Mouse (Mus musculus): ENCODE results near the gene Dnajc17.
A peak's percentile ranks its signal among the peaks of the same experiment; 100 is the strongest.

Dnajc17 gene

DNA sequence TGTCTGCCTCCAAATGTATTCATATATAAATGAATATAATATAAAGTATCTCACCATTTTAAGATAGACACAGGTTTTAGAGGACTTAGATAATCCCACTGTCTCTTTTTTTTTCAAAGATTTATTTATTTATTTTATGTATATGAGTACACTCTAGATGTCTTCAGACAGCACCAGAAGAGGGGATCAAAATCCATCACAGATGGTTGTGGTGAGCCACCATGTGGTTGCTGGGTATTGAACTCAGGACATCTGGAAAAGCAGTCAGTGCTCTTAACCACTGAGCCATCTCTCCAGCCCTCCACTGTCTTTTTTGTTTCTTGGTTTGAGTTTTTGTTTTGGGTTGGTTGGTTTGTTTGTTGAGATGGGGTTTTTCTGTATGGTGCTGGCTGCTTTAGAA lies 50.8 kb downstream of the Dnajc17 start:
- Histone ChIP-seq H3K27me3 (ENCODE audit: control insufficient read depth, insufficient read depth, low read length, poor library complexity, severe bottlenecking) (no peaks in the 10 kb centered on the region; the same call in 1 of the 2 replicates), H3K36me3 (ENCODE audit: control insufficient read depth, insufficient read depth, low read length, poor library complexity, severe bottlenecking) (0 out of 2 replicates have a peak, but pooled peaks cover 1% of the 10 kb centered on the region)
- no peak for DNase-seq (ENCODE audit: low read depth, low spot score)

DNA sequence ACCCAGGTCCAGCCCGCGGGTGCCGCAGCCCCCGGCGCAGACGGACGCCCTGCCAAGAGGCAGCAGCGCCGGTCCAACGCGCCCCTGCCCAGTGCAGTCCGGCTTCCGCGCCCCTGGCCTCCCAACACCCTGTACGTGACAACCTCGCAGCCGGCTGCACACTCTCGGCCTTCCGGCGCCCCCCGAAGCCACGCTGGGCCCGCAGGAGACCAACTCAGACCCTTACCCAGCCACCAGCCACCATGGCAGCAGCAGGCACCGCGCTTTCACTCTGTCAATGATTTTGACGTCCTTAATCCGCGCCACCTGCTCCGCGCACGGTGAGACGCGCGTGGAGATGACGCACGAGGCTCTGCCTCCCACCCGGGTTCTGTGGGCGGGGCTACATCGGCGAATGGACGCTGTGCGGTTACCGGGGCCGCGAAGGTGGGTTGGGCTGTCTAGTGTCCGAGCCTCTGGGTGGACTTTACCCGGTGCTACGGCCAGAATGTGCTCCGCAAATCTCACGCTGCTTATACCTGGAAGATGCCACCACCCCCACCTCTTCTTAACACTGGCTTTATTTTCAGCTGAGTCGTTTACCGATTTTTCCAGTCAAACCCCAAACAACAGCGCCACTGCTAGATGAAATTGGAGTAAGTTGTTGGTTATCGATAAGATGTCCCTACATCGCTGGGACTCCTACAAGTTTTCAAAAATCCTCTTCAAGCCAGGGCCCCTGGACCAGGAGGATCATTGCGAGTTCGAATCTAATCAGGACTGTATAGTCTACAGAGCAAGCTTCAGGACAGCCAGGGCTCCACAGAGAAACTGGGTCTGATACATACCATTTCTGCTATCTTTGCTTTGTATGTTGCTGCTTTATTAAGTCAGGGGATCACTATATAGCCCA lies 51.7 kb downstream of the Dnajc17 start, which contains the start of gene Rmdn3:
TSS of gene Rmdn3 (minus strand) at position 354 of the 892 bp plus-strand sequence.
- Histone ChIP-seq H3K36me3 (ENCODE audit: control insufficient read depth, insufficient read depth, low read length, poor library complexity, severe bottlenecking) (peaks cover 1% of the 10 kb centered on the region; the same call in 1 of the 2 replicates), H3K27me3 (ENCODE audit: control insufficient read depth, insufficient read depth, low read length, poor library complexity, severe bottlenecking) (no peaks in the 10 kb centered on the region; the same call in 1 of the 2 replicates)
- peak; percentile 95 for DNase-seq (ENCODE audit: low read depth, low spot score)

DNA sequence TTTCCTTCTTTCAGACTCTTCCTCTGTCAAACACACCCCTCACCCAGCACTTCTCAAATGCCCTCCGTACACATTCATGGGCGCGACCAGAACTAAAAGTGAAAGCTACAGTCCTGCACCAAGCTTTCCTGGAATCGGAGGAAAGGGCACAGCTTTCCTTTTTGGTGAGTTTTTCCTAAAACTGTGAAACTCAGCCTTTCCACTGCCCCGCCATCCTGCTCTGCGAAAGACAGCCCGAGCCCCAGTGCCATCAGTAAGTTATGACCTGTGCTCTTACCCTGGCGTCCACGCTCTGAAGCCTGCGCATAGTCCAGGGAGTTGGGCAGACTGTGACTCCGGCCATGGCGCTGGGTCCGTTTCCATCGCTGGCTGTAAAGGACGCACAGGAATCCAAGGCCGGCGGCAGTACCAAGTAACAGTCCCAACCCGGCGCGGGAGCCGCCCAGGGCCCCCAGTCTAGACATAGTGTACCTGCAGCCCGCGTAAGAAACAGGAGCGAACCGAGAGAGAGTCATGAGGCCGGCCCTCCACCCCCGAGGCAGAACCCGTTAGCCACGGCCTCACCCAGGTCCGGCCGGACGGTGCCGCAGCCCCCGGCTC lies 52.4 kb downstream of the Dnajc17 start:
- Histone ChIP-seq H3K36me3 (ENCODE audit: control insufficient read depth, insufficient read depth, low read length, poor library complexity, severe bottlenecking) (peaks cover 1% of the 10 kb centered on the region; the same call in 1 of the 2 replicates), H3K27me3 (ENCODE audit: control insufficient read depth, insufficient read depth, low read length, poor library complexity, severe bottlenecking) (no peaks in the 10 kb centered on the region; the same call in 1 of the 2 replicates)
- DNase-seq (ENCODE audit: low read depth, low spot score): no peak

DNA sequence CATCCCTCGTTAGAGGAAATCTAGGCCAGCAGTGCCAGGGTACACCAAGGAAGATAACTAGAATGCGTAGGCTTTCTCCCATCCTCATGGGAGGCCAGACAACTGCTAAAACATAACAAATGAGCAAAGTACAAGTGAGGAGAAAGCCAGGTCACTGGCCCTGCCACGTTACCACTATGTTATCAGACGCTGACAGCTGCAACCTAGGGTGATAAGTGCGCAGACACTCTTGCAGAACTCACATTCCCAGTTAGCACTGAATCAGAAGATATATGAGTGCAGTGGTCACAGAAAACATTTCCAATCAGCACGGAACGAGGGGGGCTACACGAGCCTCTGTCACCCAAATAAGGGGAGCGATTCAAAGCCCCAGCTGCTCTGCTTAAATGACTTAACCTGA lies 53.2 kb downstream of the Dnajc17 start:
- H3K27me3 ChIP-seq (ENCODE audit: control insufficient read depth, insufficient read depth, low read length, poor library complexity, severe bottlenecking): no peaks in the 10 kb centered on the region; the same call in 1 of the 2 replicates
- DNase-seq (ENCODE audit: low read depth, low spot score): no peak

DNA sequence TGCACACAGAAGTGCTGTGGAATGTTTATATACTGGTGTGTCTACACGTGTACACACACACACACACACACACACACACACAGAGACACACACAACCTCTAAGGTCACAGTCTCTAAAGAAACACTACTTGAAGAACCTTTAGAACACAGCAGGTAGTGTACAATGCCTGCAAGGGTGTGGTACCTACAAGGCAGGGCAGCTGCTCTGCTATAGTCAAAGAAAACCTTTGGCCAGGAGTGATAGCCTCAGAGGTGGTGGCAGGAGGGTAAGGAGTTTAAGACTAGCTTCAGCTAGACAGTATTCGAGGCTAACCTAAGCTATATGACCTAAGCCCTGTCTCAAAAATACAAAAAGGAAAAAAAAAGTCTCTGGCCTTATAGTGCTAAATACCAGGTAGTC lies 53.9 kb downstream of the Dnajc17 start:
- Histone ChIP-seq H3K27me3 (ENCODE audit: control insufficient read depth, insufficient read depth, low read length, poor library complexity, severe bottlenecking) (no peaks in the 10 kb centered on the region; the same call in 1 of the 2 replicates), H3K36me3 (ENCODE audit: control insufficient read depth, insufficient read depth, low read length, poor library complexity, severe bottlenecking) (peaks cover 1% of the 10 kb centered on the region; the same call in 1 of the 2 replicates)
- DNase-seq (ENCODE audit: low read depth, low spot score): no peak

More for the DNA sequence above, 53.2 kb downstream of the Dnajc17 start:
- peaks cover 1% of the 10 kb centered on the region; the same call in 1 of the 2 replicates for H3K36me3 ChIP-seq (ENCODE audit: control insufficient read depth, insufficient read depth, low read length, poor library complexity, severe bottlenecking)

DNA sequence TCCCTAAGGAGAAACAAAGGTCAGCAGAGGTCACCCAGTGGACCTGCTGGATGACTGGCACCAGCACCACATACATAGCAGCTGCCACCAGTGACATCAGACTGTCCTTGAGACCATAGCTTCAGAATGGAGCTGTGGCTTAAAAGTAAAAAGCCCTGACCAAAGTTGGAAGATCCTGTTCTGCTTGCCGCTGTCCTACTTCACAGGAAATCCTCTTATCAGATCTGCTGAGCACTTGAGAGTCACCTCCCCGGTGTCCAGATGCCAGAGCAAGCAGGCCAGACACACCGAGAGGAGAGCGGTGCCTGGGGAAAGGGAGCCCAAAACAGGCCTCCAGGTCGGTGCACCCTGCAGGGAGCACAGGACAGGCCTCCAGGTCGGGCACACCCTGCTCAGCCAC lies 56.3 kb downstream of the Dnajc17 start:
- DNase-seq (ENCODE audit: low read depth, low spot score): no peak
- H3K27me3 ChIP-seq (ENCODE audit: control insufficient read depth, insufficient read depth, low read length, poor library complexity, severe bottlenecking): no peaks in the 10 kb centered on the region; the same call in 1 of the 2 replicates
- H3K36me3 ChIP-seq (ENCODE audit: control insufficient read depth, insufficient read depth, low read length, poor library complexity, severe bottlenecking): peaks cover 7% of the 10 kb centered on the region

DNA sequence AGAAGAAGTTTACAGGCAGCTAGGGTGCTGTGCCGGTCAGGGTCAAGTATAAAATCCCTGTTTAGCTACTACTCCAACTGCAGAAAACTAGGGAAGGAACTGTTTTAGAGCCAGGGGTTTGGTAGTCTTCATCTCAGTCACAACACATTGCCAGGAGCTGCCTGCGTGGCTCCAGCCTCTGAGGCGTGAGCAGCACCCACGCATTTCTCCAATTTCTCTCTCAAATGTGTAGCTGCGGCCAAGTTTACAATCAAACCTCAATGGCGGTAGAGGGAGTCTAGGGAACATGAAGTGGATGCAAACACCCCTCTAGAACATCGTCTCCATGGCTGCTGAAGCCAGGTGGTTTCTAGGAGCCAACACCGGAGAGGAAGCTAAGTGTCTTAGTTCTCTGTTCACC lies 60.8 kb downstream of the Dnajc17 start:
- peaks cover 20% of the 10 kb centered on the region for H3K36me3 ChIP-seq (ENCODE audit: control insufficient read depth, insufficient read depth, low read length, poor library complexity, severe bottlenecking)
- no peaks in the 10 kb centered on the region for H3K27me3 ChIP-seq (ENCODE audit: control insufficient read depth, insufficient read depth, low read length, poor library complexity, severe bottlenecking)
- DNase-seq (ENCODE audit: low read depth, low spot score): no peak

DNA sequence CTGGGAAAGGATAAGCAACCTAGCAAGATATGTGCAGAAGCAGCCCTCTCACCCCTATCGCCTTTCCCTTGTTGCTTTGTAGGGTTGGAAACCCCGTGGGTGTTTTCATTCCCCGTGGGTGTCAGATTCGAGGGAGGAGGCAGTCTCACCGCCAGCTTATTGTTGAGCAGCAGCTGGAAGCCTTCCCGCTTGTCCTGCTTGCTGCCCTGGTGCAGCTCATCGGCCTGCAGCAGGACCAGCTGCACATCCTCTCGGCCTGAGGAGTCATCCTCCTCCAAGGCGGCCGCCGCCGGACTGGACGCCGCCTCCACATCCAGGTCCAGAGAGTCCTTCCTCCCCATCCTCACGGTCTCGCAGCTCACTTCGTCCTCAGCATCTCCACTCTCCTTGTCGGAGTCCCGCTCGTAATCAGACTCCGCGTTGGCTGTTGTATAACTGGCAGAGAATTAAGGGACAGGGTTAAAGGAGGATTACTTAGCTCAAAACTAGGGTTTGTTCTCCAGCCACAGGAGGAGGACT lies 61.4 kb downstream of the Dnajc17 start:
- H3K27me3 ChIP-seq (ENCODE audit: control insufficient read depth, insufficient read depth, low read length, poor library complexity, severe bottlenecking): no peaks in the 10 kb centered on the region
- DNase-seq (ENCODE audit: low read depth, low spot score): no peak
- peaks cover 20% of the 10 kb centered on the region for H3K36me3 ChIP-seq (ENCODE audit: control insufficient read depth, insufficient read depth, low read length, poor library complexity, severe bottlenecking)

DNA sequence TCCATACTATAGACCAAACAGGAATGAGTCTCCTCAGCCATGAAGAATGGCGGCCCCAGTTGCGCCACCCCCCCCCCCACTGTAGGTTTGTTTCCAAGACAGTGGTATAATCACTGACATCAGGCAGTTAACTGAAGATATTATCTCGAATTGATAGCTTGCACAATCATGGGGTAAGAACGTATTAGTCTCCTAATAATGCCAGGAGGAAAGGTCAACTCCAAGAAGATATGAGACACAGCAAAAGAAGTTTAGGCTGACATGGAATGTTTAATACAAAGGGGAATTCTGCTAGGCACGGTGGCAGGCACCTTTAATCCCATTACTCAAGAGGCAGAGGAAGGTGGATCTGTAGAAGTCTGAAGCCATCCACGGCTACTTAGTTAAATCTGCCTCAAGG lies 62.2 kb downstream of the Dnajc17 start:
- H3K27me3 ChIP-seq (ENCODE audit: control insufficient read depth, insufficient read depth, low read length, poor library complexity, severe bottlenecking): no peaks in the 10 kb centered on the region
- peaks cover 22% of the 10 kb centered on the region for H3K36me3 ChIP-seq (ENCODE audit: control insufficient read depth, insufficient read depth, low read length, poor library complexity, severe bottlenecking)
- DNase-seq (ENCODE audit: low read depth, low spot score): no peak

DNA sequence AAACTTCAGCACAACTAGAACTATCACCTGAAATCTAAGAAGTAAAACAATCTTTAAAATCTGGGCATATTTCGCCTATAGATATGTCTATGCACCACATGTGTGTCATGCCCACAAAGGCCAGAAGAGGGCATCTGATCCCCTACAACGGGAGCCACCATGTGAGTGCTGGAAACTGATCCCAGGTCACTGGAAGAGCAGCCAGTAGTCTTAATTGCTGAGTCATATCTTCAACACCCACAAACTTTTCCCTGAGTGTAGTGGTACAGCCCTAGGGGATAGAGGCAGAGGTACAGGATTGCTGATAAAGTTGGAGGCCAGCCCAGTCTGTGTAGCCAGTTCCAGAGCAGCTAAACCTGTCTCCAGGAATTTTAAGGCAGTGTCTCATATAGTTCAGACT lies 63.4 kb downstream of the Dnajc17 start:
- peak; percentile 35 for DNase-seq (ENCODE audit: low read depth, low spot score)
- H3K36me3 ChIP-seq (ENCODE audit: control insufficient read depth, insufficient read depth, low read length, poor library complexity, severe bottlenecking): peaks cover 22% of the 10 kb centered on the region
- H3K27me3 ChIP-seq (ENCODE audit: control insufficient read depth, insufficient read depth, low read length, poor library complexity, severe bottlenecking): no peaks in the 10 kb centered on the region

DNA sequence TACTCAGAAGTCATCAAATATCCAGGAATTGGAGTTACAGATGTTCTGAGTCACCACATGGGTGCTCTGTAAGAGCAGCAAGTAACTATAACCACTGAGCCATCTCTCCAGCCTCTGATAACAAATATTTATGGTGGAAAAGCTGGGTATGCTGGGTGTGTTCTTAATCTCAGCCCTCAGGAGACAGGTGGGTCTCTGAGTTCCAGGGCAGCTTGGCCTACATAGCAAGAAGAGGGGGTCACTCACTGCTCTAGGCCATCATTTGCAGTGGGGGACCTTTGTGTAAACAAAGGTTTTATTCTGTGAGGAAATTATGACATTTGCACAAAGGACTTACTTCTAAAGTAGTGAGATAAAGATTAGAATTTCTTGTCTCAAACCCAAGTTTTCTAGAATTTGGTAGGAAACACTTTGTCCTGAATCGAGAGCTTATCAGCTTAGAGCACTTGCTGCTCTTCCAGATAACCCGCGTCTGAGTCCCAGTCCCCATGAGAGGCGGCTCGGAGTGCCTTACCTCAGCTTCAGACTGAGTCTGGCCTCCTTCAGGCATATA lies 72.2 kb downstream of the Dnajc17 start:
- Histone ChIP-seq H3K27me3 (ENCODE audit: control insufficient read depth, insufficient read depth, low read length, poor library complexity, severe bottlenecking) (no peaks in the 10 kb centered on the region), H3K36me3 (ENCODE audit: control insufficient read depth, insufficient read depth, low read length, poor library complexity, severe bottlenecking) (peaks cover 10% of the 10 kb centered on the region)
- DNase-seq (ENCODE audit: low read depth, low spot score): no peak

Data from splenic B cell, adult 2 months (primary cell).